Mouse (Mus musculus): ENCODE results near the gene Cntnap5b.

- TF ChIP-seq CTCF (IDR thresholded peaks at IDR 0.05; ENCODE audit: control insufficient read depth, insufficient read depth, insufficient replicate concordance, low read depth, low read length): no peak
- TF ChIP-seq POLR2A (IDR thresholded peaks at IDR 0.05; ENCODE audit: control insufficient read depth, low read depth, low read length): no peak
Measured at GRCm38 (mm10) chr1:100041808-100042207, 269.2 kb downstream of the Cntnap5b start.
